Comparison of ENCODE assay signal across 8 mouse cellular contexts in the genomic region with DNA sequence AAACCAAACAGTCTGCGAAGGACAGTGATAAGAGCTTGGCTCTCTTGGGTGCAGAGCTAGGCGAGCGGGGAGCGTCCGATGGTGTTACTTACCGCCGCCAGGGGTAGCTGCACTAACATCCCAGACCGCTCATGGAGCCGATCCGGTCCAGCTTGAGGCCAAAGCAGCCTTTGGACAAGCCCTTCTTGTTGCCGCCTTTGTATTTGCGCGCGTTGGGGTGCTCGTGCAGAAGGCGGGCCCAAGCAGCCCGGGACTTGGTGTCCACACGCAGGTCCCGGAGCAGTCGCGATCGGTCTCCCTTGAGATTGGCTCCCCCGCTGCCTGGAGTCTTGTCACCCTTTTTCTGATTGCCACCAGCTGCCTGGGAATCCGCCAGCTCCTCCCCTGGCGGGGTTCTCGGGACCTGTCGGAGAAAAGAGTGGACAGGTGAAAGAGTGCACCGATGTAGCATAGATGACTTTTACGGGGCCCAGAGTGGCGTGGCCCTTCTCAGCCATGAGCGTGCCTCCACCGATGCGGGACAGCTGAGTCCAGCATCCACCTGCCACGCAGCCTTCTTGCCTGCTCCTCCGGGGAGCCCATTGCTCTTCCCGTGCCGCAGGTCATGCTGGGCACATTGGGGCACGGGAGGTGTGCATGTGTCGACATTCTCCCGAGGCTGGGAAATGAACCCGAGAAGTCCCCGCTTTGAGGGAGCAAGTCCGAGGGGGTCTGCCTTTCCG. TPM values are rescaled to one million over a fixed set of nuclear protein-coding genes. Genes with fewer than 3 reads are reported as not detected.
DNase-seq lines count a peak whose midpoint lies in the region; ATAC-seq and TF ChIP-seq lines count a peak whose summit lies in the region.

No protein-coding gene starts in this region.

- H3K4me3 ChIP-seq in spleen, adult 2 months (ENCODE audit: extremely low read depth, insufficient read depth, insufficient read length): peak overlapping the region; percentile 21; the same call in 1 of the 2 replicates
- peak overlapping the region; percentile 55 for H3K4me3 ChIP-seq in embryonic facial prominence, embryonic 13.5 days
- H3K4me3 ChIP-seq in intestine, postnatal 0 days (ENCODE audit: low read depth, low read length): peak overlapping the region; percentile 41
- peak overlapping the region; percentile 71 for H3K4me3 ChIP-seq in midbrain, embryonic 10.5 days

- 0 out of 2 replicates have a peak, but pooled peaks have one; percentile 4 for ATAC-seq in embryonic facial prominence, embryonic 13.5 days (ENCODE audit: insufficient number of reproducible peaks, insufficient read depth, low FRiP score, low TSS enrichment, low read depth)
- ATAC-seq in intestine, postnatal 0 days: peak; percentile 59; the same call in 1 of the 2 replicates

- intact Hi-C loops in left cerebral cortex, postnatal 25 days (cut with DNase I): loop anchor here (1.0 kb wide), 1 partner anchor 373 kb away; no protein-coding TSS in a partner anchor

- no peaks in the 10 kb centered on the region for H3K36me3 ChIP-seq in spleen, adult 2 months (ENCODE audit: control insufficient read depth, insufficient read depth, low read length)
- H3K36me3 ChIP-seq in embryonic facial prominence, embryonic 13.5 days: no peaks in the 10 kb centered on the region
- no peaks in the 10 kb centered on the region for H3K36me3 ChIP-seq in intestine, postnatal 0 days (ENCODE audit: control insufficient read depth, insufficient read depth)
- no peaks in the 10 kb centered on the region for H3K36me3 ChIP-seq in midbrain, embryonic 10.5 days

- TF ChIP-seq POLR2A in spleen, adult 2 months (IDR thresholded peaks at IDR 0.05; ENCODE audit: low read depth, low read length): no peak

- DNase-seq in spleen, adult 2 months (ENCODE audit: low read depth in 1 of 2, low spot score in 2 of 2): peak in 1 of 2 experiments; percentile 9
- no peak for DNase-seq in spleen, adult 12 weeks (ENCODE audit: low spot score)
- DNase-seq in heart, adult 18-20 months: peak; percentile 75 to 76
- DNase-seq in left cerebral cortex, postnatal 25 days (ENCODE audit: low spot score in 2 of 2): peak; percentile 65 to 75
- peak; percentile 81 for DNase-seq in midbrain, embryonic 10.5 days (ENCODE audit: low spot score)
- peak; percentile 71 for DNase-seq in skeletal muscle tissue, adult 2 months (ENCODE audit: low read depth, low spot score)

- peak overlapping the region; percentile 61 for H3K9ac ChIP-seq in embryonic facial prominence, embryonic 13.5 days
- H3K9ac ChIP-seq in intestine, postnatal 0 days (ENCODE audit: low read depth, low read length): 0 out of 2 replicates have a peak overlapping the region, but pooled peaks have one; percentile 27

- 3% methylated on average over 44 of the region's 44 CpGs for WGBS in spleen, adult 2 months
- WGBS in embryonic facial prominence, embryonic 13.5 days: 2% methylated on average over 44 of the region's 44 CpGs
- 1% methylated on average over 44 of the region's 44 CpGs for WGBS in intestine, postnatal 0 days
- under 1% methylated on average over 44 of the region's 44 CpGs for WGBS in midbrain, embryonic 10.5 days

- H3K4me1 ChIP-seq in spleen, adult 2 months (ENCODE audit: control insufficient read depth, insufficient read depth, insufficient read length): peaks cover 6% of the 10 kb centered on the region; the same call in 1 of the 2 replicates
- peaks cover 19% of the 10 kb centered on the region for H3K4me1 ChIP-seq in embryonic facial prominence, embryonic 13.5 days
- H3K4me1 ChIP-seq in intestine, postnatal 0 days (replicated peaks; ENCODE audit: control insufficient read depth, insufficient read depth, low read length): 0 out of 2 replicates have a peak, but pooled peaks cover 2% of the 10 kb centered on the region
- peaks cover 16% of the 10 kb centered on the region for H3K4me1 ChIP-seq in midbrain, embryonic 10.5 days

- H3K4me2 ChIP-seq in embryonic facial prominence, embryonic 13.5 days: peak overlapping the region; percentile 98
- peak overlapping the region; percentile 83 for H3K4me2 ChIP-seq in intestine, postnatal 0 days (replicated peaks; ENCODE audit: low read depth)

- H3K27me3 ChIP-seq in spleen, adult 2 months (ENCODE audit: control insufficient read depth, insufficient read depth, low read length): peaks cover 11% of the 10 kb centered on the region
- H3K27me3 ChIP-seq in embryonic facial prominence, embryonic 13.5 days: peaks cover 66% of the 10 kb centered on the region
- peaks cover 40% of the 10 kb centered on the region for H3K27me3 ChIP-seq in intestine, postnatal 0 days (replicated peaks; ENCODE audit: control insufficient read depth, insufficient read depth, low read length)
- H3K27me3 ChIP-seq in midbrain, embryonic 10.5 days (ENCODE audit: low read depth, poor library complexity, severe bottlenecking): peaks cover 77% of the 10 kb centered on the region

- TF ChIP-seq CTCF in spleen, adult 2 months (IDR thresholded peaks at IDR 0.05; ENCODE audit: extremely low read depth, insufficient read depth, insufficient read length, insufficient replicate concordance): peak; percentile 39; the same call in 1 of the 2 replicates
- peak; percentile 95 for TF ChIP-seq CTCF in intestine, postnatal 0 days (IDR thresholded peaks at IDR 0.05; ENCODE audit: low read depth)

- no peaks in the 10 kb centered on the region for H3K9me3 ChIP-seq in embryonic facial prominence, embryonic 13.5 days
- no peaks in the 10 kb centered on the region for H3K9me3 ChIP-seq in intestine, postnatal 0 days (ENCODE audit: control insufficient read depth)
- no peaks in the 10 kb centered on the region for H3K9me3 ChIP-seq in midbrain, embryonic 10.5 days (replicated peaks)

- no peak overlapping the region for H3K27ac ChIP-seq in spleen, adult 2 months (ENCODE audit: insufficient read depth, low read length)
- H3K27ac ChIP-seq in embryonic facial prominence, embryonic 13.5 days: no peak overlapping the region
- H3K27ac ChIP-seq in intestine, postnatal 0 days (ENCODE audit: low read depth, low read length): no peak overlapping the region
- peak overlapping the region; percentile 71 for H3K27ac ChIP-seq in midbrain, embryonic 10.5 days (replicated peaks)

RNA-seq across cellular contexts. Expression of a gene that starts 0.7 kb away (rescaled TPM):
- polyA plus RNA-seq in spleen, adult 2 months (2012; rRNA removed): not detected in 2 replicates
- polyA plus RNA-seq in embryonic facial prominence, embryonic 13.5 days (2015; fragmentation: Nextera tagmentation; extraction: Ambion mirVana): 1.6 and 3.2 TPM in 2 replicates
- not detected for total RNA-seq in heart, adult 18-20 months (2021)
- polyA plus RNA-seq in intestine, postnatal 0 days (2015; fragmentation: Nextera tagmentation; extraction: Ambion mirVana): 0.30 and 0.38 TPM in 2 replicates
- total RNA-seq in left cerebral cortex, postnatal 25 days (2021): 10 to 100 TPM; 11.2 to 14.1 TPM
- polyA plus RNA-seq in midbrain, embryonic 10.5 days (2016; fragmentation: Nextera tagmentation; extraction: Ambion mirVana): 0.94 and 1.9 TPM in 2 replicates

RNA-seq across cellular contexts. Expression of a gene that starts 33.9 kb away (rescaled TPM):
- polyA plus RNA-seq in spleen, adult 2 months (2012; rRNA removed): 8.8 and 11.0 TPM in 2 replicates
- polyA plus RNA-seq in embryonic facial prominence, embryonic 13.5 days (2015; fragmentation: Nextera tagmentation; extraction: Ambion mirVana): 28.1 and 30.9 TPM in 2 replicates
- 10 to 100 TPM; 11.1 to 11.6 TPM for total RNA-seq in heart, adult 18-20 months (2021)
- 11.7 and 12.5 TPM in 2 replicates for polyA plus RNA-seq in intestine, postnatal 0 days (2015; fragmentation: Nextera tagmentation; extraction: Ambion mirVana)
- 10 to 100 TPM; 23.5 to 25.6 TPM for total RNA-seq in left cerebral cortex, postnatal 25 days (2021)
- 33.3 and 35.4 TPM in 2 replicates for polyA plus RNA-seq in midbrain, embryonic 10.5 days (2016; fragmentation: Nextera tagmentation; extraction: Ambion mirVana)

Comparison
In these comparisons a context has a peak if more than half of its experiments do, and no peak if none do; other contexts are left out.
1. H3K4me3 ChIP-seq: peak in every context shown above with its lines; median percentile 71 in midbrain, embryonic 10.5 days; 55 in embryonic facial prominence, embryonic 13.5 days; 41 in intestine, postnatal 0 days; 21 in spleen, adult 2 months.